Mouse (Mus musculus) C2C12 (cell line): ENCODE data around the gene E2f2. TPM values are rescaled to one million over a fixed set of nuclear protein-coding genes. Genes with fewer than 3 reads are reported as not detected.
A peak's percentile ranks its signal among the peaks of the same experiment; 100 is the strongest.

Experiments
- H3K27me3 ChIP-seq: one replicate; pipeline ENCODE4 v1.6.1; 2011; ENCODE audit not compliant: control insufficient read depth, insufficient read depth, insufficient read length
- H3K36me3 ChIP-seq: one replicate; pipeline ENCODE4 v1.6.1; 2011; ENCODE audit not compliant: control insufficient read depth, insufficient read depth
- H3K4me3 ChIP-seq: one replicate; pipeline ENCODE4 v1.5.1; 2011; ENCODE audit warnings: mild to moderate bottlenecking, control low read depth; ENCODE audit not compliant: poor library complexity, insufficient read depth, severe bottlenecking
- H3K79me2 ChIP-seq: one replicate; pipeline ENCODE4 v1.6.1; 2011; ENCODE audit not compliant: control insufficient read depth, insufficient read depth
- H3K79me3 ChIP-seq: one replicate; pipeline ENCODE4 v1.6.1; 2011; ENCODE audit warnings: low read depth, control low read depth
- H3ac ChIP-seq: one replicate; pipeline ENCODE3; 2011; ENCODE audit warnings: low read depth; ENCODE audit not compliant: control insufficient read depth, insufficient read length
- CEBPB ChIP-seq: IDR thresholded peaks from one replicate; pipeline ENCODE4 v1.6.1; 2011; ENCODE audit warnings: low read depth, mild to moderate bottlenecking, control low read depth, moderate library complexity
- CTCF ChIP-seq: IDR thresholded peaks from one replicate; pipeline ENCODE4 v1.5.1; 2011; ENCODE audit not compliant: control insufficient read depth, insufficient read depth, insufficient read length
- FOSL1 ChIP-seq: IDR thresholded peaks from one replicate; pipeline ENCODE4 v1.8.0; 2011; ENCODE audit warnings: mild to moderate bottlenecking, low read length; ENCODE audit not compliant: poor library complexity, insufficient read depth, severe bottlenecking
- MAX ChIP-seq: IDR thresholded peaks from one replicate; pipeline ENCODE4 v1.6.1; 2011; ENCODE audit warnings: mild to moderate bottlenecking, control low read depth
- MYOD1 ChIP-seq: IDR thresholded peaks from one replicate; pipeline ENCODE4 v1.6.1; 2011; ENCODE audit warnings: low read depth; ENCODE audit not compliant: control insufficient read depth, insufficient read length
- MYOG ChIP-seq: IDR thresholded peaks from one replicate; pipeline ENCODE4 v1.6.1; 2011; ENCODE audit not compliant: control insufficient read depth, insufficient read length; ENCODE audit errors: extremely low read depth
- USF1 ChIP-seq: IDR thresholded peaks from one replicate; pipeline ENCODE4 v1.6.1; 2011; ENCODE audit warnings: low read depth, mild to moderate bottlenecking, control low read depth, moderate library complexity
- polyA plus RNA-seq: library from polyadenylated mRNA; unstranded; fragments of >200 nt; fragmentation: generic; extraction: Trizol; gene quantifications from one replicate; pipeline ENCODE4 v1.2.1, GENCODE M21; 2012; ENCODE audit warnings: missing spikeins

The E2f2 gene
- polyA plus RNA-seq, 1 experiment = 11.5 TPM

GRCm38 (mm10) chr4:136135874-136136728, 36.1 kb upstream of the E2f2 start:
- TF ChIP-seq MYOG (no peak), CTCF (peak; percentile 10), MAX (no peak)
- H3K79me3 ChIP-seq = no peaks in the 10 kb centered on the region
- H3K79me2 ChIP-seq = no peaks in the 10 kb centered on the region
- H3ac ChIP-seq = no peak overlapping the region
- H3K36me3 ChIP-seq = no peaks in the 10 kb centered on the region
- H3K27me3 ChIP-seq = no peaks in the 10 kb centered on the region
- H3K4me3 ChIP-seq = no peak overlapping the region

- peaks cover 3% of the 10 kb centered on the region for H3K36me3 ChIP-seq
- TF ChIP-seq MYOD1 (no peak), MAX (no peak), MYOG (no peak), CTCF (no peak), FOSL1 (no peak)
- peak overlapping the region; percentile 4 for H3ac ChIP-seq
- H3K4me3 ChIP-seq = no peak overlapping the region
- H3K79me3 ChIP-seq = peaks cover 9% of the 10 kb centered on the region
- H3K79me2 ChIP-seq = peaks cover 17% of the 10 kb centered on the region
- H3K27me3 ChIP-seq = no peaks in the 10 kb centered on the region
Observed at GRCm38 (mm10) chr4:136139326-136140110, 32.7 kb upstream of the E2f2 start.

- TF ChIP-seq MAX (peak; percentile 31), MYOD1 (peak; percentile 89), USF1 (no peak), FOSL1 (no peak)
- Histone ChIP-seq H3K27me3 (no peaks in the 10 kb centered on the region), H3K79me3 (peaks cover 17% of the 10 kb centered on the region), H3ac (peak overlapping the region; percentile 60), H3K79me2 (peaks cover 27% of the 10 kb centered on the region), H3K4me3 (peak overlapping the region; percentile 7), H3K36me3 (peaks cover 13% of the 10 kb centered on the region)
Observed at GRCm38 (mm10) chr4:136140327-136141250, 31.6 kb upstream of the E2f2 start.

GRCm38 (mm10) chr4:136142267-136143192, 29.7 kb upstream of the E2f2 start:
- H3ac ChIP-seq = peak overlapping the region; percentile 49
- no peaks in the 10 kb centered on the region for H3K27me3 ChIP-seq
- H3K36me3 ChIP-seq = peaks cover 19% of the 10 kb centered on the region
- peaks cover 25% of the 10 kb centered on the region for H3K79me3 ChIP-seq
- TF ChIP-seq USF1 (no peak), FOSL1 (no peak), MYOD1 (no peak), MYOG (no peak), CTCF (no peak), MAX (no peak), CEBPB (no peak)
- H3K4me3 ChIP-seq = peak overlapping the region; percentile 8
- H3K79me2 ChIP-seq = peaks cover 40% of the 10 kb centered on the region

- peak within 1 kb of the TSS; percentile 97 for H3K4me3 ChIP-seq
- peaks cover 19% of the 10 kb centered on the region for H3K36me3 ChIP-seq
- TF ChIP-seq CEBPB (no peak), MAX (peak; percentile 57), MYOG (no peak), FOSL1 (no peak), MYOD1 (no peak)
- H3K79me3 ChIP-seq = peaks cover 25% of the 10 kb centered on the region
- H3K79me2 ChIP-seq = peaks cover 40% of the 10 kb centered on the region
- no peaks in the 10 kb centered on the region for H3K27me3 ChIP-seq
- peak within 1 kb of the TSS; percentile 89 for H3ac ChIP-seq
Observed at GRCm38 (mm10) chr4:136143193-136143976, 28.8 kb upstream of the E2f2 start, which contains the start of gene Id3. Gene Id3, plus strand, starts transcription at chr4:136143497.
